Mouse (Mus musculus) lung, postnatal 0 days (tissue): ENCODE measurements around the gene Bckdk. TPM values are rescaled to one million over a fixed set of nuclear protein-coding genes. Genes with fewer than 3 reads are reported as not detected.

ENCODE experiments used
- ATAC-seq: fragments of 200-750 bp; cut with Nextera tagmentation; 2 replicates; pipeline ENCODE4 v1.8.0; 2017; ENCODE audit warnings: moderate library complexity
- DNase-seq: peaks from one replicate; pipeline ENCODE4 v3.0.0-alpha.2; 2016; ENCODE audit warnings: low spot score
- H3K27ac ChIP-seq: fragments of 300-500 bp; sonication (generic); 2 replicates; pipeline ENCODE4 v1.5.1; 2014; ENCODE audit warnings: antibody characterized with exemption, mild to moderate bottlenecking, low read length, mixed read lengths
- H3K27me3 ChIP-seq: fragments of 300-500 bp; sonication (generic); replicated peaks from 2 replicates; pipeline ENCODE4 v1.6.1; 2014; ENCODE audit warnings: low read length, mixed read lengths; ENCODE audit not compliant: insufficient read depth
- H3K36me3 ChIP-seq: fragments of 300-500 bp; sonication (generic); 2 replicates; pipeline ENCODE4 v1.6.1; 2014; ENCODE audit warnings: low read length, mixed read lengths; ENCODE audit not compliant: insufficient read depth
- H3K4me1 ChIP-seq: fragments of 300-500 bp; sonication (generic); 2 replicates; pipeline ENCODE4 v1.6.1; 2014; ENCODE audit warnings: antibody characterized with exemption, low read depth, low read length, mixed read lengths; ENCODE audit not compliant: insufficient read depth
- H3K4me2 ChIP-seq: fragments of 300-500 bp; sonication (generic); replicated peaks from 2 replicates; pipeline ENCODE4 v1.6.1; 2014; ENCODE audit warnings: low read depth, mild to moderate bottlenecking, low read length, moderate library complexity, mixed read lengths
- H3K4me3 ChIP-seq: fragments of 300-500 bp; sonication (generic); 2 replicates; pipeline ENCODE4 v1.5.1; 2014; ENCODE audit warnings: low read depth, low read length
- H3K9ac ChIP-seq: fragments of 300-500 bp; sonication (generic); replicated peaks from 2 replicates; pipeline ENCODE4 v1.6.1; 2014; ENCODE audit warnings: low read depth, mild to moderate bottlenecking
- H3K9me3 ChIP-seq: fragments of 300-500 bp; sonication (generic); 2 replicates; pipeline ENCODE4 v1.6.1; 2016; ENCODE audit warnings: low read length, mixed read lengths
- CTCF ChIP-seq: IDR thresholded peaks from 2 replicates; pipeline ENCODE4 v1.5.1; 2016; ENCODE audit warnings: antibody characterized with exemption, mild to moderate bottlenecking
- EP300 ChIP-seq: IDR thresholded peaks from 2 replicates; pipeline ENCODE4 v1.6.1; 2016; ENCODE audit warnings: antibody characterized with exemption, mild to moderate bottlenecking, control low read depth
- WGBS: fragments of 180-500 bp; shearing (Covaris S2); extraction: QIAGEN DNeasy Blood & Tissue Kit; methylation state at CpG from one replicate; pipeline ENCODE4 v1.1.7; 2014; 5-methylcytosine and 5-hydroxymethylcytosine counted together
- polyA plus RNA-seq: library from polyadenylated mRNA; unstranded; fragments of >200 nt; fragmentation: Nextera tagmentation; extraction: Ambion mirVana; gene quantifications from 2 replicates; pipeline ENCODE4 v1.2.1, GENCODE M21; 2015

Bckdk gene
- polyA plus RNA-seq, 1 experiment from 2014 or later = 81.2 TPM

DNA sequence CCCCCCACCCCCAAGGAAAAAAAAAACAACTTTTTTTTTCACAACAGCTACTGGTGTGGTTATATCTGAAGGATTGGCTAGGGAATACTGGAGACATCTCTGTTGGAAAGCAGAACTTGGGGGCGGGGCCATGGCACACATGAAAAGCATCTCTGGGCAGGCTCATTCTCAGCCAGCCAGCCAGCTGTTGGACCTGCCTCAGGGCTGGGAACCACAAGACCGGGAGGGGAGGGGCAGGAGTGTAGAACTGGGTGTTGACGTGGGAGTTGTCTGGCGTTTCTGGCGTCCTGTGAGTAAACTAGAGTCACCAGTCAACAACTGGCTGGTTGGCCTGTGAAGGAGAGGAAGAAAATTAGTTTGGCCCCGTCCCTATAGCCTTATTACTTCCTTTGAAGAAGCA, 17.9 kb upstream of the Bckdk start:
- no peak overlapping the region for H3K27ac ChIP-seq
- H3K9me3 ChIP-seq = no peaks in the 10 kb centered on the region
- H3K36me3 ChIP-seq = peaks cover 40% of the 10 kb centered on the region; the same call in 1 of the 2 replicates
- no peak overlapping the region for H3K4me2 ChIP-seq
- no peaks in the 10 kb centered on the region for H3K4me1 ChIP-seq
- WGBS = 67% methylated on average over 6 of the region's 6 CpGs
- DNase-seq (peak; percentile 76), ATAC-seq (peak; percentile 65)
- no peak overlapping the region for H3K9ac ChIP-seq
- H3K4me3 ChIP-seq = no peak overlapping the region
- H3K27me3 ChIP-seq = no peaks in the 10 kb centered on the region
- no peak for TF ChIP-seq EP300
- TF ChIP-seq CTCF = no peak

DNA sequence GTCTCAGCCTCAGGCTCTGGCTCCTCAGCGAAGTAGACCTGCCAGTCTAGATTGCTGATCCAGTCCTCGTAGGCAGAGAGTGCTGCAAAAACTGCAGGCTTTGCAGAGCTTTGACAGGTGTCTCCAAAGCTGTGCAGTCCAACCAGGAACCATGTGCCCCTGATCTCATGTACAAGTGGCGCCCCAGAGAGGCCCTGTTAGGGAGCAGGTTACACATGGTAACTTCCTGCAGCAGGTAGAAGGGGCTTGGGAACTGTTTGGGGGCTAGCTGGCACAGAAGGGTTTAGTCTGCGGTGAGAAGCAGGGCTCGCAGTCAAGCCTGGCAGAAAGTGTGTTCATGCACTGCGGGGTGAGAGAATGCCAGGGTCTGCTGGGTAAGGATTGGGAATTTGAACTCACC, 17.3 kb upstream of the Bckdk start:
- Histone ChIP-seq H3K27ac (no peak overlapping the region), H3K4me2 (no peak overlapping the region), H3K9ac (no peak overlapping the region), H3K27me3 (no peaks in the 10 kb centered on the region), H3K4me1 (no peaks in the 10 kb centered on the region), H3K36me3 (peaks cover 34% of the 10 kb centered on the region; the same call in 1 of the 2 replicates), H3K9me3 (no peaks in the 10 kb centered on the region), H3K4me3 (no peak overlapping the region)
- no peak for ATAC-seq
- TF ChIP-seq EP300 (no peak), CTCF (no peak)
- no peak for DNase-seq
- WGBS = 90% methylated on average over 6 of the region's 6 CpGs

DNA sequence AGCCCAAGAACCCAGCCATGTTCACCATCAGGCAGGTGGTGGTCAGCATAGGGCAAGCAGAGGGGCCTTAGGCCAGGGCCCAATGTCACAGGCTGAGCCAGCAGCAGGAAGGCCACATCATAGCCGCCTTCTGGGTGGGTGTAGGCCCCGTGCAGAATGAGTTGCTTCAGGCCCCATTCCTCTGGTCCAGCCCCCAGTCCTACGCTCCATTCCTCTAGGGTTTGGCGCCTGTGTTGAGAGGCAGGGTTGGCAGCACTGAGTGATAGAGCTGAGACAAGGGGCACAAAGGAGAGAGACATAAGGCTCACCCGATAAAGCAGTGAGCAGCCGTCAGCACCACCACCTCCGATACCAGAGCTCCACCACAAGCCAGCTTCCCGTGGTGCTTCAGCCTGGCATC, 16.7 kb upstream of the Bckdk start:
- Histone ChIP-seq H3K27ac (no peak overlapping the region), H3K4me3 (no peak overlapping the region), H3K9ac (no peak overlapping the region), H3K9me3 (no peaks in the 10 kb centered on the region), H3K27me3 (no peaks in the 10 kb centered on the region), H3K4me1 (no peaks in the 10 kb centered on the region), H3K4me2 (no peak overlapping the region), H3K36me3 (peaks cover 28% of the 10 kb centered on the region; the same call in 1 of the 2 replicates)
- TF ChIP-seq CTCF = no peak
- no peak for TF ChIP-seq EP300
- ATAC-seq (no peak), DNase-seq (no peak)
- 86% methylated on average over 8 of the region's 8 CpGs for WGBS

DNA sequence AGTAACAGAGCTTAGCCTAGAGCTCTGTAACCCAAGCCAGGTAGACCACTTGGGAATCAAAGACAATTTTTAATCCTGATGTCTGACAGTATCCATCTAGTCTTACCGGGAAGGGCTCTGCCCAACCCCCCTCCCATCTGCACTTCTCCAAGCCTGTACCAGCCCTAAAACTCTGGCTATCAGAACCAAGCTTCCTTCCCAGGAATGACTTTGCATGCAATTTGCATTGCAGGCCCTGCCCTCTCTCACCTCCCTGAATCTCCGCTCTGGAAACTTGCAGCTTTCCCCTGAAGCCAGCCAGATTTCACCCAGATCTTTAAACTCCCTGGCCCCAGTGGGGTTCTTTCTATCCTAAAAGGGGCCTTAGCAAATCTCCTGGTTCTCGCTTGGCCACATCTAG, 16.1 kb upstream of the Bckdk start:
- H3K36me3 ChIP-seq = peaks cover 23% of the 10 kb centered on the region; the same call in 1 of the 2 replicates
- H3K4me3 ChIP-seq = no peak overlapping the region
- DNase-seq = no peak
- 74% methylated on average over 3 of the region's 3 CpGs for WGBS
- TF ChIP-seq EP300 = no peak
- TF ChIP-seq CTCF = no peak
- no peak overlapping the region for H3K4me2 ChIP-seq
- ATAC-seq = no peak
- H3K9me3 ChIP-seq = no peaks in the 10 kb centered on the region
- H3K9ac ChIP-seq = no peak overlapping the region
- no peaks in the 10 kb centered on the region for H3K4me1 ChIP-seq
- H3K27me3 ChIP-seq = no peaks in the 10 kb centered on the region
- H3K27ac ChIP-seq = no peak overlapping the region

DNA sequence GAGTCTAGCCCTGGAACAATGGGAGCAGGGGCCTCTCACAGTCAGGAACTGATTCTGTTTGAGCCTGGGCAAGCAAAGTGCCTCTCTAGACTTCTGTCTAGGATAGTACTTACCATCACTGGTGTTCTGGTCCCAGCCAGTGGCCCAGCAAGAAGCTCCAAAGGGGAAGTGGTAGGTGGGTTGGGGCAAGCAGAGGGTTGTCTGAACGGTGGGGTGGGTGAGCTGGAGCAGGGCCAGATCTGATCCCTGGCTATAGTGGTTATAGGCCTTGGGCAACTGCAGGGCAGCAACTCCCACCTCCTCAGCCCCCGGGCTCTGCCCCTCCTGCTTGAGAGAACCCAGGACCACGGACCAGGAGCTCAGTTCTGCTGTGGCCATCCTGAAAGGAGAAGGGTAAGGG, 15.1 kb upstream of the Bckdk start:
- no peaks in the 10 kb centered on the region for H3K4me1 ChIP-seq
- no peak for ATAC-seq
- no peak overlapping the region for H3K9ac ChIP-seq
- WGBS = 69% methylated on average over 3 of the region's 3 CpGs
- no peak overlapping the region for H3K4me2 ChIP-seq
- no peak for DNase-seq
- H3K4me3 ChIP-seq = no peak overlapping the region
- TF ChIP-seq EP300 = no peak
- no peaks in the 10 kb centered on the region for H3K27me3 ChIP-seq
- peaks cover 17% of the 10 kb centered on the region; the same call in 1 of the 2 replicates for H3K36me3 ChIP-seq
- H3K9me3 ChIP-seq = no peaks in the 10 kb centered on the region
- H3K27ac ChIP-seq = no peak overlapping the region

DNA sequence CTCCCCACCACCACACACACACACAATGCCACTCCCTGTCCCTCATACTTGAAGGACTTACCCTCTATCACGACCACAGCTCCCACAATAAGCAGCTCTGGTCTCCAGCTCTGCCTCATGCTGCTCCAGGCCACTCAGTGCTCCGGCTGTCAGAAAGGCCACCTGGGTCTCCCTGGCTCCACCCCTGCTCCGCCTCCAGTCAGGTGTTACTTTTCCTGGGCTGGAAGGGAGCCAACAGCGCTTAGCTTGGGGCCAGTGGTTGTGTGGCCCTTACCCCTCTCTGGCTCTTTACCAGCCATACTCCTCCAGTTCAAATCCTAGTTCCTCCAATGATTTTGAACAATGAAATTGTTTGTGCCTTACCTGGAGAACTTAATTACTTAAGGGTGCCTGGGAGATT, 13.1 kb upstream of the Bckdk start, which contains the start of gene Prss53:
Gene Prss53 (minus strand): TSS at position 173 of the 400 bp plus-strand sequence.
- WGBS = 27% methylated on average over 4 of the region's 4 CpGs
- no peak within 1 kb of the TSS for H3K27ac ChIP-seq

DNA sequence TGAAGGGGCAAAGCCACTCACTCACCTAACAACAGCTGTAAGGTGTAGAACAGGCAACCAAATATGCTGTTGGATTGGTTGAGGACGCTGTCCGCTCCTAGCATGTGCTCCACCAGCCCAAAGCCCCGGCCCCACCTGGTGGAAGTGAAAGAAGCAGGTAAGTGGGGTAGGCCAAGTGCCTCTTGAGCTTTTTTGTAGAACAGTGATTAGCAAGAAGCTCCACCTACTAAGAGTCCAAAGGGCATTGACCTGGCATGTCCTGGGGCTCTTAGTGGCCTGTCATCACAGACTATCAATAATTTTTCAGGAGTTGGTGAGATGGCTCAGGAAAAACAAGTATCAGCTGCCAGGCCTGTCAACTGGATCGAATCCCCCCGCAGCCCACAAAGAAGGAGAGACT, 9.4 kb upstream of the Bckdk start:
- WGBS = 50% methylated on average over 5 of the region's 5 CpGs
- ATAC-seq (no peak), DNase-seq (peak; percentile 46)
- peak; percentile 12; the same call in 1 of the 2 replicates for TF ChIP-seq CTCF
- TF ChIP-seq EP300 = no peak
- Histone ChIP-seq H3K9me3 (no peaks in the 10 kb centered on the region), H3K27ac (no peak overlapping the region), H3K9ac (0 out of 2 replicates have a peak overlapping the region, but pooled peaks have one; percentile 48), H3K27me3 (no peaks in the 10 kb centered on the region), H3K36me3 (no peaks in the 10 kb centered on the region), H3K4me2 (peak overlapping the region; percentile 76), H3K4me1 (peaks cover 6% of the 10 kb centered on the region; the same call in 1 of the 2 replicates), H3K4me3 (no peak overlapping the region)

More for the DNA sequence above, 13.1 kb upstream of the Bckdk start, which contains the start of gene Prss53:
- no peak for TF ChIP-seq EP300
- no peak for TF ChIP-seq CTCF
- Histone ChIP-seq H3K4me2 (no peak within 1 kb of the TSS), H3K36me3 (peaks cover 10% of the 10 kb centered on the region; the same call in 1 of the 2 replicates), H3K4me1 (peaks cover 6% of the 10 kb centered on the region; the same call in 1 of the 2 replicates), H3K27me3 (no peaks in the 10 kb centered on the region), H3K4me3 (no peak within 1 kb of the TSS), H3K9me3 (no peaks in the 10 kb centered on the region), H3K9ac (no peak within 1 kb of the TSS)
- DNase-seq (peak; percentile 58), ATAC-seq (no peak)
